Mouse (Mus musculus): ENCODE results near the gene Gpr62.

The Gpr62 gene

GRCm38 (mm10) chr9:106454888-106455681 is 10.7 kb downstream of the Gpr62 start:
- DNase-seq: no peak

DNA sequence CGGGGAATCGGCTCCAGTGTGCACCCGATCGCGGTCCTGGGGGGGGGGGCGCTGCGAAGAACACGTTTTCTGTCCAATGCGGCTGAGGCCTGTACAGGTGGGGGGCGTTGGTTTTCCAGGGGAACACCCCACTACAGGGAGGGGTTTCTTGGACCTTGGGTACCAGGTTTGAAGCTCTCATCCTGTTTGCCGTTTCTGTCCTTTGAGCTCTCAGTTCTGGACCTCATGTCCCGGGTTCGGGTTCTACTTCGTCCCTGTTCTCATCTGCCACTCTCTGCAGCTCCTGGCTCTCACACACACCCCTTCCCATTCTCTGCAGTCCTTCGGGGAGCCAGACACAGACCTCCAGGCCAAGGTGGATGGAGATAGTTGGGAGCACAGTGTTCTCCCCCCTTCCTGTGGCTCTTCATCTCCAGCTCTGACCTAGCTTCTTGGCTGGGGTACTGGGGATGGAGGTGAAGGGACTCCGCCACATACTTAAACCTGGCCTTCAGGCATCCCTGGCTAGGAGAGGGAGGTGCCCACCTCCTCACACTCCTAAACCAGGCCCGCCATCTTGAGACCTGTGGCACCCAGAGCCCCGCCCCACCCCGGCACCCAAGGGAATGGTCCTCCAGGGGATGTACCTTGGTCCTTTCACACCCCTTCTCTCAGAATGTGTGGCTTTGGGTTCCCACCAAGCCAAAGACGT is 11.5 kb downstream of the Gpr62 start:
- no peak for DNase-seq

DNA sequence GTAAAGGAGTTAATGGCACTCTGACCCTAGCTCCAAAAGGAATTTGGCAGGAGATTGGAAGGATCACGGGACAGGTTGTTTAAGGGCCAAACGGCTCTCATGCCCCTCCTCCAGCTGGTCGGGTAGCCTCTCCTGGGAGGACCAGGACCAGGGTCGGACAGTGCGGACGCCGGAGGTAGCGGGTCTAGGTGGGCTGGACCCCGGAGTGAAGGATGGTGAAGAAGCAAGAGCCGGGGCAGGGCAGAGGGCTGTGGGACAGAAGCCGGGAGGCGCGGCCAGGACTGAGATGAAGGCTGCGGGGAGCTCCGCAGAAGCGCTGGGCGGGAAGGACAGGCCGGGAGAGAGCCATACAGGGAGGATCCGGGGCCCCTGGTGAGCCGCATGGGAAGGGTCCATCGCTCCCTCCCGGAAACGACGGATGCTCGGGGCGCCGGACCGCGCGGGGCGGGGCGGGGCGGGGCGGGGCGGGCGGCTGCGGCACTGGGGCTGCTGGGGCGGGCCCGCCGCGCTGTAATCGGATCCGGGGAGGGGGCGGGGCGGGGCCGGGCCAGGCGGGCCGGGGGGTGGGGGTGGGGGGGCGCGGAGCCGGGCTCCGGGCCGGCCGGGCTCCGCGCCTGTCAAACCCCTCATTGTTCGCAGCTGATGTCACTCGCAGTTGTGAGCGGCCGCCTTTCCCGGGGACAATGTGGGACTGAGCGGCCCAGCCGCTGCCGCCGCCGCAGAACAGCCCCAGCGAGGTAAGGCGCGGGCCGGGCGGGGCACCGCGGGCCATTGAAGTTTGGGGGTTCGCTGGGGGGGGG is 12.3 kb downstream of the Gpr62 start, which contains the start of gene Pcbp4:
Gene Pcbp4 (plus strand): TSS at position 21 of the 800 bp plus-strand sequence.
- DNase-seq: peak; percentile 87

GRCm38 (mm10) chr9:106452821-106453220 is 12.9 kb downstream of the Gpr62 start:
- peak; percentile 84 for DNase-seq

DNA sequence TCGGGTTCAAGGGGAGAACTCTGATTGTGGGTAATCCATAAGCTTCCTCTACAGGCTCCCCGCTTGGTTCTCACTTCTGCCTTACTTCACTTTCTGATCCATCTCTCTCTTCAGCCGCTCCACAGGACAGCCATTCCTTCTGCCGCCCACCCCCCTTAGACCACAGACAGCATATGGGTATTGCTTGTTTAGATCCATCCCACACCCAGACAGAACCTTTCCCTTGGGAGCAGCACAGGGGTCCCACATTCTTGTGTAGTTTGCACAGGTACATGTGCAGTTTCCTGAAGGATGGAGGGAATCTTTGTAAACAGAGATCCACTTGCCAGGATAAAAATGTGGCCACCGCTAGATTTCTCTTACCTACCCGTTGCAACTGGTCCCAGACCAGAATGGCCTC is 13.4 kb downstream of the Gpr62 start:
- no peak for DNase-seq

GRCm38 (mm10) chr9:106451899-106452298 is 13.8 kb downstream of the Gpr62 start:
- DNase-seq: no peak

DNA sequence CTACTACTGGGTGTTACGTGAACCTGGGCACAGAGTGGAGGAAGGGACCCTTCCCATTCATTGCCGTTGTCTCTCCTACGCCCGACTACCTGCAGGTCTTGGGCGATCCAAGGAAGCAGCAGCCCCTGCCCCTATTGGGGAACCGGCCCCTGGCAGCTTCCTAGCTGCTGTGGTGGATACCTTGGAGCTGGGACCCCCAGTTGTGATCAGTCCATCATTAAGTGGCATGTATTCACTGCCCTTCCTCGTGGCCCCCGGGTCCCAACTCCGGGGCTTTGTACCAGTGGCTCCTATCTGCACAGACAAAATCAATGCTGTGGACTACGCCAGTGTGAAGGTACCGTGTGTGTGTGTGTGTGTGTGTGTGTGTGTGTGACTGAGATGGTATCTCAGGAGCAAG is 14.4 kb downstream of the Gpr62 start:
- no peak for DNase-seq

DNA sequence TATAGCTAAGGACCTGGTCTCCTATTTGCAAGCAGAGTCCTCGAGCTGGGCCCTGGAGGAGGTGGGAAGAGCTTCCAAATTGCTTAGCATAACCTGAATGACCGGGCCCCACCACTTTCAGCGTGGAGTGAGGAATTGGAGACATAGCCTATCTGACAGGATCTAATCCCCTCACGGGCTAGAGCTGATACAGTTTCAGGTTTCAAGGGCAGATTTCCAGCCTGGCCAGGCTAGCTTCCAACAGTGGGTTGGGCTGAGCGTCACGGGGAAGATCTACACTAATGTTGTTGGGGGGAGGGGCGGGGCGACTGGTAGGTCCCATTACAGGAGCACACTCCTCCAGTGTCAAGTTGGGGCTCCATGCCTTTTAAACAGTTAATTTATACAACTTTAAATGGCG is 15.1 kb downstream of the Gpr62 start:
- peak; percentile 88 for DNase-seq

- no peak for DNase-seq
These were observed 15.8 kb downstream of the Gpr62 start for GRCm38 (mm10) chr9:106449947-106450346.

DNA sequence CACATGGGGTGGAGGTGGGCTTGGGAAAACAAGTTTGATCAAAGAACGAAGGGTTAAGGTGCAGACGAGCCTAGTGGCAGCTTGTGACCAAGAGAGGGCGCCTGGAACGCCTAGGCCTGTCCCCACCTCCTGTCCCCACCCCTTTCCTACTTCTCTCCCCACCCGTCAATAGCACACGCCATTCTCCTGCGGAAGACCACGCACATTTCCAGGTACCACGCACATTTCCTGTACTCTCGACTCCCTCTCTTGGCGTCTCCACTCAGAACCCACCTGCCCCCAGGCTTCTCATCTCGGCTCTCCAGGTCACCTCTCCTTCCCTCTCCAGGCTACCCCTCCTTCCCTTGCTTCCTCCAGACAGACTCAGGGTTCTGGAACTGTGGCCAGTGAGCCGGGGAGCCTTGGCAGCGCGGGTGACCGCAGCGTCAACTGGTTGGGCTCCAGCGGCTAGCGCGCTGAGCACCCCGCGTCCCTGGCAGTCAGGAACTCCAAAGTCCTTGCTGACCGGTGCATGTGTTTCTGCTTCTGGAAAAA is 17.2 kb downstream of the Gpr62 start:
- DNase-seq: peak; percentile 88

DNA sequence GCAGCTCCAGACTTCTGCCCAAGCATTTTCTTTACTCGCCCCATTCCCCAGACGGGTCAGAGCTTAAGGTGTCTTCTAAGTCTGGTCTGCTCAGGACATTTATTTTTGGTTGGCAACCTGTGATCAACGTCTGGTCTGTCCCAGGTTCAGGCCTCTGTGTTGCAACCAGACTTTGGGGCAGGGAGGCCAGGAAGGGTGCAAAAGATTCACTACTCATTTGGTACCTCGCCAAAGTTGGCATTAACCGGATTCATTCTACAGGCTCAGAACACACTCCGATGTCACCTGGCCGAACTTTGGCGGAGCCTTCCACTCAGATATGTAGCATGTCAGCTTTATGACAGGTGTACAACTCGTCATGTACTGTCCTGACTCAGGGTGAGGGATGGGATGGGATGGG is 17.8 kb downstream of the Gpr62 start:
- peak; percentile 44 for DNase-seq

GRCm38 (mm10) chr9:106447348-106447747 is 18.4 kb downstream of the Gpr62 start, which contains the start of the genes Abhd14b and Abhd14a:
Gene Abhd14b, plus strand, starts transcription at chr9:106447459.
Gene Abhd14a, minus strand, starts transcription at chr9:106447678.
- DNase-seq: peak; percentile 98

DNA sequence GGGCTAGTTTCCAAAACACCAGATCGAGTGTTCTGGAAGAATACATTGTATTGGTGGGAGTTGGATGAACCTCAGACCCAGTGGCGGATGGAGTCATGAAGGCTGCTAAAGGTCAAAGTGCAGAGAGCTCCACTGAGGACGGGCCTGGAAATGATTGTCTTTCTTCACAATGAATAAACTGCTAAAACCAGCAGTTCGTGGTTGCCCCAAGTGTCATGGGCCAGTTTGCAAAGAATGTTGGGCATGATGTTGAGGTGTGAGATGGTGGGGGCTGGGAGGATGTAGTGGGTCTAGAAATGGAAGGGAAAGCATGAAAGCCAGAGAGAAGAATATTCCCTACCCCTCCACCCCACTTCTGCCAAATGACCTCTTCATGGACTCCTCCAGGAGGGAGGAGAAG is 20.9 kb downstream of the Gpr62 start:
- DNase-seq: peak; percentile 51

DNA sequence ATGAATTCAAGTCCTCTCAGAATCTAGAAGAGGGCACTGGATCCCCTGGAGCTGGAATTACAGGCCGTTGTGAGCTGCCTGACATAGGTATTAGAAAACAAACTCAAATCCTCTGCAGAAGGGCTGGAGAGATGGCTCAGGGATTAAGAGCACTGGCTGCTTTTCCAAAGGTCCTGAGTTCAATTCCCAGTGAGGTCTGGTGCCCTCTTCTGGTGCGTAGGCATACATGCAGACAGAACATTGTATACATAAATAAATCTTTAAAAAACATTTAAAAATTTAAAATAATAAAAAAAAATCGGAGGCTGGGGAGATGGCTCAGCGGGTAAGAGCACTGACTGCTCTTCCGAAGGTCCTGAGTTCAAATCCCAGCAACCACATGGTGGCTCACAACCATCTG is 23.1 kb downstream of the Gpr62 start:
- DNase-seq: no peak

DNA sequence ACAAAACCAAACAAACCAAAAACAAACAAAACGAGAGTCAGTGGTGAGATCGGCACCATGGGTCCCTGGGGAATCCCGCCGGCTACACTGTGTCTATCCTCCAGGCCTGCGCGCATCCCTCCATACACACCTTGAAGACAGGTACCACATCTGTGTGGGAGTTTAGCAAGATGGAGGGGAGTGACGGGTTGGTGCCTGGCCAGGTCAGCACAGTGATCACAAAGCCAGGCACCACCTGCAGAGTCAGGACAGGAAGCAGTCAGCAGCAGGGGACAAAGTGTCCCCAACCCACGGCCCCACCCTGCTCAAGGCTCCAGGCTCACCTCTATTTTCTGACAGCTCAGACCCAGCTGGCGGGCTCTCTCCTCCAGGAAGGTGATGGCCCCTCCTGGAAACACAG is 29.2 kb downstream of the Gpr62 start:
- DNase-seq: no peak

GRCm38 (mm10) chr9:106433389-106433788 is 32.3 kb downstream of the Gpr62 start:
- DNase-seq: no peak

DNA sequence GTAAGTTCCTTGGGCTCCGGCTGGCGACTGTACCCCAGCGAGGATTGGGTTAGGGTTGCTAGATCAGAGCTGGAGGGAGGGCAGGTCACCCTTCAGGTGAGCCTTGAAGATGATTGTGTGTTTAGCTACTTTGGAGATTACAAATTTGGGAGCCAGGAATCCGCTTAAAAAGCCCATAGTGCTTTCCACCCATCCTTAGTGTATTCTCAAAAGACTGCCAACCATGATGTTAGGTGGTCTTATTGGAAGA is 35.8 kb downstream of the Gpr62 start:
- DNase-seq: no peak

- peak; percentile 97 for DNase-seq
These were observed 36.3 kb downstream of the Gpr62 start, which contains the start of gene Rpl29 for GRCm38 (mm10) chr9:106429221-106430014. Gene Rpl29, plus strand, starts transcription at chr9:106429454.

DNA sequence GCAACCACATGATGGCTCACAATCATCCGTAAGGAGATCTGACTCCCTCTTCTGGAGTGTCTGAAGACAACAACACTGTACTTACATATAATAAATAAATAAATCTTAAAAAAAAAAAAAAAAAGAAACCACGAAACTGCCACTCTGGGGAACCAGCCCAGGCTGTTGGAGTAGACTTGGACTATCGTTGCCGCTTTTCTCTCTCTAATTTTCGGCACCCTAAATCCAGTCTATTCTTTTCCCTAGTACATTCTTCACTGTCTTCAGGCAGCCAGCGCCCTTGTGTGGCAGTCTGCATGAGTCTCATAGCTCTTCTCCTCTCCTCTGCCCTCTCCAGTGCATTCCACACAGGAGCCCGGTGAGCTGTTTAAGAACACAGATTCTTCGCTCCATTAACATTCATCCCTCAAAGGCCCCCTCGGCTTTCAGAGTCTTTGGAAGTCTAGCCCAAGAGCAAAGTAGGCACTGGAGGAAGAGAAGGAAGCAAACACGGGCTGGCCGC is 37.0 kb downstream of the Gpr62 start:
- DNase-seq: no peak

- peak; percentile 92 for DNase-seq
These were observed 43.9 kb downstream of the Gpr62 start for GRCm38 (mm10) chr9:106421865-106422160.

DNA sequence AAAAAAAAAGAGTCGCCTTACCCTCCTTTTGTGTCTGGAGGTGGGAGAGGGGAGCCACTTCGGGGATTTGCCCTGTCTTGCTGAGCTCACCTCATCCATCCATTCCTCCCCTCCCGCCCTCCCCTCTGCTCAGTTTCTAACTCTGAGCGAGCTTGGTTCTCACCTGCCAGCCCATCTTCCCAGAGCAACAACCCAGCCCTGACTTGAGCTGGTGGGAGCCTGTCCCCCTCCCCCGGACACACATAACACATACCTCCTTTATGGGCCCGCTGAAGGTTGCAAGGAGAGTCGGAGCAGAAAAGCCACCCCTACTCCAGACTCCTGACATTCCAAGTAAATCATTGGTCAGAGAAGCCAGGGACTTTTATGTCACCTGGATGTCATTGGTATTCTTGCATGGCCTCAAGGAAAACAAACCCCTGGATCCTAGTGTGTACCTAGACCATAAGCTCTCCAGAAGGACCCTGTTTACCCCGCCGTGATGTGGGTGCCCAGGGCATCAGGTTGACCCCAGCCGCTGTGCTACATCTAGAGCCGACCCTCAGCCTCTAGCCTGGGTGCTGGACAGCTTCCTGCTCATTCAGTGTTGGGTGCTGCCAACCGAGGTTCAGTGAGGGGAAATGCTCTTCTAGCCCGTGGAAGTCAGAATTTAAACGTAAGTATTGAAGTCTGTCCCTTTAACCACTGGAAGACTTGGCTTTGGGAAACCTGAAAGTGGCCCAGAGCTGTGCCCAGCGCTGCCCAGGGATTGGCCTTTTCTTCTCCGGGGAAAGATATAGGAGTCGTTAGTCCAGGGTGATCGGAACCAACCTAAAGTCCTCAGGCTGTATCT is 44.5 kb downstream of the Gpr62 start:
- DNase-seq: no peak

Measured in kidney, postnatal 14 days (tissue).